Mouse (Mus musculus) E14TG2a.4 (cell line): ENCODE results near the gene Spata9.

ENCODE experiments used
- CTCF ChIP-seq: conservative IDR thresholded peaks from 2 replicates; pipeline ENCODE4 v1.5.1; 2014; ENCODE audit warnings: low read length
- NANOG ChIP-seq: IDR thresholded peaks from 2 replicates; pipeline ENCODE4 v1.6.1; 2014; ENCODE audit warnings: borderline replicate concordance, low read length, mixed read lengths
- POU5F1 ChIP-seq: IDR thresholded peaks from 2 replicates; pipeline ENCODE4 v1.6.1; 2014; ENCODE audit warnings: low read length, borderline replicate concordance

DNA sequence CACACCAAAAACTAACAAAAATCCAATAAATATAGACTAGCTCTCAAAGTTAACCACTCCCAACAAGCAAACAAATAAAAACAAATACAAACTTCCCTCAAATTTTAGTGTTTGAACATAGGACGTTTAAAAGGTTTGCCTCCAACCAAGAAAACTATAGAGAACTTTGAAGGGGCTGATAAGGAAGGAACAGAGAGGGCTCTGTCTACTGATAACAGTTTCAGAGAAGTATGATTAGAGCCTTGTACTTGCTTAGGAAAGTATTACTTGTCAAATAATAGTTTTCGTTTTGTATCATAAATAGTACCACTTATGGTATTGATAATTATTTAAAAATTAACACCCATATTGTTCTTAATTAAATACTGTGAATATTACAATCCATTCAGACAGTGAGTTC, 47.6 kb downstream of the Spata9 start:
- TF ChIP-seq CTCF (no peak), NANOG (no peak), POU5F1 (no peak)
